Comparison of ENCODE assay signal across 10 mouse cellular contexts in the genomic region with DNA sequence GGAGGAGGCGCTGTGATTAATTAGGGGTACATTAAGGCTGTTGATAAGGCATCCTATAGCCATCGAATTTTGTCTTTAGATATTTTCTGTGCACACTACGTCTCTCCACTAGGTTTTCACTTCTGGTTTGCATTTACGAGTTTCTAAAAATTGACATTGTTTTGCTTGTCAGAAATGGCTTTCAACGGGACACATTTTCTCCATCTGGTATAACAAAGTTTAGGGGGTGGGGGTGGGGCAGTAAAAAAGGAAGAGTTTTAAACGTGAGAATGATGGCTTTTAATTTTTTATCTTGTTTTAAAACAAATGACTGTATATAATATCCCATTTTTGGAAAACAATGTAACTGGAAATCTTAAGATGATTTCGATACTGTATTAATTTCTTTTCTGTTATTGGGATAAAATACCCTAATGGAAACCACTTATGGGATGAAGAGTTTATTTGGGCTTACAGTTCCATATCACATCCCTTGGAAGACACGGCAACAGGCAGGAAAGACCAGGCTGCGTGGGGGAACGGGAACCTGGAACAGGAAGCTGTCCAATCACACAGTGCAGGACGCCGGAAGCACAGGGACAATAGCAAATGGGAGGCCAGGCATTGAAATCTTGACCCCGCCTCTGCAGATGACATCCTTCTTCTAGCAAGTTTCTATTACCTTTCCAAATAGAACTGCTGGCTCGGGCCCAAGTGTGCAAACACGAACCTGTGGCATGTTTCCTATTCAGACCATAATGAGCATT.
A peak's percentile ranks its signal among the peaks of the same experiment; 100 is the strongest.
DNase-seq lines count a peak whose midpoint lies in the region; ATAC-seq lines count a peak whose summit lies in the region.
"Had no signal": no experiment of that assay in that cellular context is flagged by ENCODE, and none has a peak within 500 bp of the region (broad histone marks: within the 10 kb centered on the region; RNA-seq: fewer than 3 reads in every experiment).

No protein-coding gene starts in this region.

- no peaks in the 10 kb centered on the region for H3K27me3 ChIP-seq in heart, embryonic 13.5 days (replicated peaks)
- no peaks in the 10 kb centered on the region for H3K27me3 ChIP-seq in lung, embryonic 16.5 days (ENCODE audit: control insufficient read depth, insufficient read depth, low read depth, low read length)
- H3K27me3 ChIP-seq in hindbrain, embryonic 12.5 days = no peaks in the 10 kb centered on the region
- no peaks in the 10 kb centered on the region for H3K27me3 ChIP-seq in neural tube, embryonic 13.5 days
- H3K27me3 ChIP-seq: heart, embryonic 12.5 days had no signal

- peaks cover 20% of the 10 kb centered on the region for H3K4me1 ChIP-seq in heart, embryonic 13.5 days
- no peaks in the 10 kb centered on the region for H3K4me1 ChIP-seq in lung, embryonic 16.5 days (replicated peaks; ENCODE audit: control insufficient read depth, insufficient read depth, low read length)
- no peaks in the 10 kb centered on the region for H3K4me1 ChIP-seq in hindbrain, embryonic 12.5 days
- H3K4me1 ChIP-seq in neural tube, embryonic 13.5 days (replicated peaks) = peaks cover 5% of the 10 kb centered on the region; the same call in 1 of the 2 replicates

- DNase-seq in heart, postnatal 36 days = no peak
- DNase-seq in lung, postnatal 25 days (ENCODE audit: low spot score) = no peak
- no peak for DNase-seq in cerebellum, adult 8-10 months
- no peak for DNase-seq in layer of hippocampus, adult 11-12 months (ENCODE audit: low spot score)

- intact Hi-C loops in heart, postnatal 36 days (cut with DNase I) = no loop called here

- ATAC-seq in heart, embryonic 13.5 days (ENCODE audit: extremely low read depth, insufficient number of reproducible peaks, low FRiP score, low TSS enrichment) = no peak
- ATAC-seq in lung, embryonic 16.5 days (ENCODE audit: low read depth) = no peak
- ATAC-seq in hindbrain, embryonic 12.5 days (ENCODE audit: low FRiP score) = no peak
- ATAC-seq in neural tube, embryonic 13.5 days (ENCODE audit: low read depth) = no peak
- ATAC-seq: activated CD4-positive, CD25-positive, alpha-beta regulatory T cell, adult 4 months had no signal

- WGBS in heart, embryonic 13.5 days = 58% methylated on average over 15 of the region's 15 CpGs
- WGBS in lung, embryonic 16.5 days = 51% methylated on average over 15 of the region's 15 CpGs
- WGBS in hindbrain, embryonic 12.5 days = 70% methylated on average over 15 of the region's 15 CpGs
- 68% methylated on average over 15 of the region's 15 CpGs for WGBS in neural tube, embryonic 13.5 days

- no peaks in the 10 kb centered on the region for H3K9me3 ChIP-seq in heart, embryonic 13.5 days
- no peaks in the 10 kb centered on the region for H3K9me3 ChIP-seq in lung, embryonic 16.5 days (ENCODE audit: control insufficient read depth, low read length)
- H3K9me3 ChIP-seq in hindbrain, embryonic 12.5 days (replicated peaks) = no peaks in the 10 kb centered on the region
- no peaks in the 10 kb centered on the region for H3K9me3 ChIP-seq in neural tube, embryonic 13.5 days
- H3K9me3 ChIP-seq: heart, embryonic 12.5 days had no signal

- H3K9ac ChIP-seq in heart, embryonic 13.5 days = no peak overlapping the region
- no peak overlapping the region for H3K9ac ChIP-seq in lung, embryonic 16.5 days (ENCODE audit: low read length)
- no peak overlapping the region for H3K9ac ChIP-seq in hindbrain, embryonic 12.5 days
- no peak overlapping the region for H3K9ac ChIP-seq in neural tube, embryonic 13.5 days
- H3K9ac ChIP-seq: heart, embryonic 12.5 days had no signal

- no peak overlapping the region for H3K27ac ChIP-seq in heart, embryonic 13.5 days (replicated peaks)
- no peak overlapping the region for H3K27ac ChIP-seq in lung, embryonic 16.5 days (ENCODE audit: low read length)
- H3K27ac ChIP-seq in hindbrain, embryonic 12.5 days = no peak overlapping the region
- H3K27ac ChIP-seq in neural tube, embryonic 13.5 days (replicated peaks) = no peak overlapping the region

- peak overlapping the region; percentile 57 for H3K4me2 ChIP-seq in heart, embryonic 13.5 days
- peak overlapping the region; percentile 46 for H3K4me2 ChIP-seq in lung, embryonic 16.5 days (ENCODE audit: low read depth, low read length)
- 0 out of 2 replicates have a peak overlapping the region, but pooled peaks have one; percentile 3 for H3K4me2 ChIP-seq in hindbrain, embryonic 12.5 days (replicated peaks)
- peak overlapping the region; percentile 40 for H3K4me2 ChIP-seq in neural tube, embryonic 13.5 days

- no peak overlapping the region for H3K4me3 ChIP-seq in heart, embryonic 13.5 days
- H3K4me3 ChIP-seq in lung, embryonic 16.5 days (ENCODE audit: low read length) = no peak overlapping the region
- no peak overlapping the region for H3K4me3 ChIP-seq in hindbrain, embryonic 12.5 days
- H3K4me3 ChIP-seq in neural tube, embryonic 13.5 days = no peak overlapping the region
- H3K4me3 ChIP-seq: heart, embryonic 12.5 days had no signal

- no peaks in the 10 kb centered on the region for H3K36me3 ChIP-seq in heart, embryonic 13.5 days
- no peaks in the 10 kb centered on the region for H3K36me3 ChIP-seq in lung, embryonic 16.5 days (ENCODE audit: control insufficient read depth, insufficient read depth, low read length)
- H3K36me3 ChIP-seq in hindbrain, embryonic 12.5 days = no peaks in the 10 kb centered on the region
- H3K36me3 ChIP-seq in neural tube, embryonic 13.5 days = no peaks in the 10 kb centered on the region
- H3K36me3 ChIP-seq: heart, embryonic 12.5 days had no signal

Comparison
In these comparisons a context has a peak if more than half of its experiments do, and no peak if none do; other contexts are left out.
1. H3K4me2 ChIP-seq: peak in every context shown above with its lines; median percentile 57 in heart, embryonic 13.5 days; 46 in lung, embryonic 16.5 days; 40 in neural tube, embryonic 13.5 days; 3 in hindbrain, embryonic 12.5 days.